Mouse (Mus musculus): ENCODE results near the gene Ptma.

Gene Ptma

GRCm38 (mm10) chr1:86546797-86547196 is 20.3 kb downstream of the Ptma start:
- DNase-seq (ENCODE audit: low spot score) = no peak

- DNase-seq (ENCODE audit: low spot score) = no peak
Observed at GRCm38 (mm10) chr1:86551299-86551698, 24.8 kb downstream of the Ptma start.

- no peak for DNase-seq (ENCODE audit: low spot score)
Observed at GRCm38 (mm10) chr1:86551877-86552276, 25.4 kb downstream of the Ptma start.

GRCm38 (mm10) chr1:86555665-86556064 is 29.1 kb downstream of the Ptma start:
- DNase-seq (ENCODE audit: low spot score) = no peak

DNA sequence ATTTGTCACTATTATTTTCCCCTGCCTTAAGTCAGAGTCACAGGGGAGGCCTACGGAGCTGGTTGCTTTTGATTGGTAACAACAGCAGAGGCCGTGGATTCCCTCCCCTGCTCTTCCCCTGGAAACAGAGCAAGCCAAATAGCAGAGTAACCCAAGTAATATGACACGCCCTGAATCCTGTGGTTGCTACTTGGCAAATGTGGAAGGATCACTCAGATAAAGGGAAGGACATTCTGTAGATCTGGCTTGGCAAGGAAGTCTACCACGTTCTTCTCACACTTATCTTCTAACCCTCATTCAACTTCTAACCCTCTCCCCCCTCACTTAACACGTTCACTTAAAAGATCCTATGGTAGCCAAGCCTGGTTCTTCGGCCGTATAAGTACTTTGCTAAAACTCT is 31.3 kb downstream of the Ptma start:
- no peak for DNase-seq (ENCODE audit: low spot score)

GRCm38 (mm10) chr1:86559232-86559631 is 32.7 kb downstream of the Ptma start:
- DNase-seq (ENCODE audit: low spot score) = no peak

GRCm38 (mm10) chr1:86562663-86563062 is 36.1 kb downstream of the Ptma start:
- no peak for DNase-seq (ENCODE audit: low spot score)

DNA sequence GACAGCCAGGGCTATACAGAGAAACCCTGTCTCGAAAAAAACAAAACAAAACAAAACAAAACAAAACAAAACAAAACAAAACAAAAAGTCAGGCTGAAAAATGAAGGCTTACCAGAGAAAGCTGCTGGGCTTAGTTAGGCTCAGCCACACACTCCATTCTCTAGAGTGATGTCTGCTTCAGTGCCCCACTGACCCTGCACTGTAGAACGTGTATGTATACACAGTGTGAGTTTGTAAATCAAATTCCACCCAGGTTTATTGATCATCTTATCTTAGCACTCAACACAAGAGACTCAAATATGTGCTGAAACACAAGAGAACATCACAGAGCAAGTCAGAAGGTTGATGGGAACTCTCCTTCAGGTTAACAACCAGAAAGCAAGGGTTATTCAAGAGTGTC is 41.9 kb downstream of the Ptma start:
- no peak for DNase-seq (ENCODE audit: low spot score)

DNA sequence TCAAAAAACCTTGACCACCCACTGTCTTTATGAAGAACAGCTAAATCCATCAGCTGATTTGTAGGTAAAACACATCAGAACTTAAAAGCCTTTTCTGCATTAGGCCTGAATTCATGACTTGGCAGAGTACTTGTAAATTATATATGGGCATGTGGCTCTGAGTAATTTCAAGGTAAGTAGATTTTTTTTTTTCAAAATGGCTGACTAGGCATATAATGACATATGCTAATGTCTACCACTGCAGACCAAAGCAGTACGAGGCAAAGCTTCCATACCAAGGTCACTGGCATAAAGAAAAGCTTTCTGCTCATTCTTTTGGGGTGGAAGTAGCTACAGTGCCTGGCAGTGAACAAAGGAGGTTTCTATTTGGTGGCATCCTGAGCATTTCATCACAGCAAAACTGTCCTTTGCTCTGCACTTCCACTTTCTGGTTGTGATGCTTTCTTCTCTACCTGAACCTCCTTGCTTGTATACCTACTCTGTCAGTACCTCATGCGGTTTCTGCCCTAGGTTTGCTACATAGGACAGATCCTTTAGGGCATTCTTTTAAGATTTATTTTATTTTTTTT is 42.9 kb downstream of the Ptma start:
- DNase-seq (ENCODE audit: low spot score) = no peak

DNA sequence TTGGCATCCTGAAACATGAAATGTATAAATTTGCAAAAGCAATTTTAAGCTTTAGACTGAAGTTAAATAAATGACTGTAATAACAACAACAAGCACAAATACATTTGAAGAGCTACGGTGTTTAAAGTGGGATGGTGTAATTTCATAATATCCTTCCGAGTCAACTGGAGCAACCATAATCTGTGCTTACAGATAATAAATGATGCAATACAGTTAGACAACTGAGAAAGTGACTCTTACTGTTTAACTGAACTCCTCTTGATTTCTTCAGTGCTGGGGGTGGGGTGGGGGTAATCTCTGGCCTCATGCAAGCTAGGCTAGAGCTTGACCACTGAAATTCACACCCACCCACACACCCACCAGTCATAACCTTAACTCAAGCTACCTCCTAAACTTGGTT is 44.9 kb downstream of the Ptma start:
- no peak for DNase-seq (ENCODE audit: low spot score)

DNA sequence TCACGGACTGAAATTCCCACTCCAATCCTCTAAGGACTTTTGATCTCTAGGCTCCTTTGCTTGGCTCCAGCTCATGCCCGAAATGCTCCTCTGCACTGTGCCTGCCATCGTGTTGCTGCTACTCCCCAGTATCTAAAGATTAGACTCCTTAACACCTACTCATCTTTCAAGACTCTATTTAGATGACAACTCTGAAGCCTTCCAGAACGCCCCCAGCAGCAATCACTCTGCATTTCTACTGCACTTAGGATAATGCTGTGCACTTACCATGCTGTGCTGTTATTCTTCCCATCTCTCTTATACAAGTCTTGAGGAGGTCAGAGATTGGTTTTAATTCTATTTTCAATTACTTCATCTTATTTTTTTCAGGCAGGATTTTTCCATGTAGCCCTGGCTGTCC is 45.4 kb downstream of the Ptma start:
- DNase-seq (ENCODE audit: low spot score) = no peak

Measured in ovary, postnatal 14 days (tissue).